Mouse (Mus musculus): Measurements from ENCODE around the gene Srrm4. TPM values are rescaled to one million over a fixed set of nuclear protein-coding genes. Genes with fewer than 3 reads are reported as not detected.

The Srrm4 gene
- total and polyA plus RNA-seq, 2 experiments from 2014 or later, result 0.93 to 1.1 TPM

DNA sequence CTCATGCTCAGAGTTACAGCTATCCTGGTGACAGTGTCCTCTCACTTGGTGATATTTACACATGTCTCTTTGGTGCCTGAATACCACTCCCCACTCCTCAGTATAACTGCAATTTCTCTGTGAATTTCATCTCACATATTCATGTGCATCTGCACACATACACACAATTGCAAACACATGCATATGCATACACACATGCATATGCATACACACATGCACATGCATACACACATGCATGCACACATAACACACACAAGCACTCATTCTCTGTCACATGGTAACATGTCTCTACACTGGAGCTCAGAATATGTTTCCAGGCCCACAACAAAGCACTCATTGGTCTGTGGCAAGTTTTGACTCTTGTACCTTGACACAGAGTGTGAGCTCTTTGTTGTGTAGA lies 39.0 kb downstream of the Srrm4 start:
- H3K9ac ChIP-seq (replicated peaks; ENCODE audit: low read depth, low read length), result no peak overlapping the region
- H3K27ac ChIP-seq (ENCODE audit: low read depth), result no peak overlapping the region
- H3K4me1 ChIP-seq (ENCODE audit: control insufficient read depth, insufficient read depth), result no peaks in the 10 kb centered on the region
- no peak overlapping the region for H3K4me3 ChIP-seq (ENCODE audit: low read depth, low read length)
- DNase-seq (ENCODE audit: low spot score) (no peak), ATAC-seq (ENCODE audit: insufficient read depth, low read depth) (no peak)
- H3K27me3 ChIP-seq (ENCODE audit: control insufficient read depth, insufficient read depth, low read length), result no peaks in the 10 kb centered on the region
- 0 out of 2 replicates have a peak, but pooled peaks cover 3% of the 10 kb centered on the region for H3K9me3 ChIP-seq (replicated peaks; ENCODE audit: control insufficient read depth, low read length)
- TF ChIP-seq EP300 (IDR thresholded peaks at IDR 0.05; ENCODE audit: low read depth) (no peak), CTCF (IDR thresholded peaks at IDR 0.05; ENCODE audit: low read depth) (no peak)
- H3K36me3 ChIP-seq (replicated peaks; ENCODE audit: control insufficient read depth, insufficient read depth, low read length), result no peaks in the 10 kb centered on the region
- H3K4me2 ChIP-seq (ENCODE audit: low read depth, low read length), result no peak overlapping the region

DNA sequence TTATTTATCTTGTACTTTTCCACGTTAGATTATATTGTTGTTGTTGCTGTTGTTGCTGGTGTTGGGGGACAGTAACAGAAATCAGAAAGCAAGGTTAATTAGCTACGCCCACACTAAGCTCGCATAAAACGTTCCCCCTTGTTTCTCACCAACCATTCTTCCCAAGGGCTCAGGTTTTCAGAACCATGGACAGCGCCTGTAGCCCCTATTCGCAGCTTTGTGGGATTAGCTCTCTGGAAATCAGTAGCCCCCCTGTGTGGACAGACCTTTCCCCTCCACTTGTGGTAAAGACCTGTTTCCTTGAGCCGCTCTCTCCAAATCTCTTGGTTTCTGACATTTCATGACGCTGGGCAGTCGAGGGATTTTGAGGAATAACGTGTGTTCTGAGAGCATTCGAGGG lies 45.9 kb downstream of the Srrm4 start:
- 26% methylated on average over 11 of the region's 11 CpGs for WGBS
- H3K36me3 ChIP-seq (replicated peaks; ENCODE audit: control insufficient read depth, insufficient read depth, low read length), result no peaks in the 10 kb centered on the region
- H3K4me3 ChIP-seq (ENCODE audit: low read depth, low read length), result no peak overlapping the region
- TF ChIP-seq EP300 (IDR thresholded peaks at IDR 0.05; ENCODE audit: low read depth) (no peak), CTCF (IDR thresholded peaks at IDR 0.05; ENCODE audit: low read depth) (no peak)
- H3K9me3 ChIP-seq (replicated peaks; ENCODE audit: control insufficient read depth, low read length), result 0 out of 2 replicates have a peak, but pooled peaks cover 3% of the 10 kb centered on the region
- ATAC-seq (ENCODE audit: insufficient read depth, low read depth) (no peak), DNase-seq (ENCODE audit: low spot score) (no peak)
- no peaks in the 10 kb centered on the region for H3K4me1 ChIP-seq (ENCODE audit: control insufficient read depth, insufficient read depth)
- H3K27ac ChIP-seq (ENCODE audit: low read depth), result no peak overlapping the region
- no peak overlapping the region for H3K4me2 ChIP-seq (ENCODE audit: low read depth, low read length)
- H3K9ac ChIP-seq (replicated peaks; ENCODE audit: low read depth, low read length), result no peak overlapping the region
- no peaks in the 10 kb centered on the region for H3K27me3 ChIP-seq (ENCODE audit: control insufficient read depth, insufficient read depth, low read length)

DNA sequence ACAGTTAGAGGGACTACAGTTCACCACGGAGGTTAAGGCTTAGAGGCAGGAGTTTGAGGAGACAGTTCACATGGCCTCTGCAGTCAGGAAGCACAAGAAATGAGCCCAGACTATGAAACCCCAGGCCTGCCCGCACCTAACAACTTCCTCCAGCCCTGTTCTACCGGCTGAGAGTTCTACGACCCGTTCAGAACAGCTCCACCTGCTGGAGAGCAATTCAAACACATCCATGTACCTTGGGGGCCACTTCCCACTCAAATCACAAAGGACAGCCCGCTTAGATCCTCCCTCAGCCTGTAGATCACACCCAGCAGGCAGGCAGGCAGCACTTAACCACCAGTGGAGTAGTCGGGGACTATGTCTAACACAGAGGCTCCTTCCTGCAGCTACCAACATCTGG lies 49.3 kb downstream of the Srrm4 start:
- TF ChIP-seq EP300 (IDR thresholded peaks at IDR 0.05; ENCODE audit: low read depth), result no peak
- no peak for TF ChIP-seq CTCF (IDR thresholded peaks at IDR 0.05; ENCODE audit: low read depth)

DNA sequence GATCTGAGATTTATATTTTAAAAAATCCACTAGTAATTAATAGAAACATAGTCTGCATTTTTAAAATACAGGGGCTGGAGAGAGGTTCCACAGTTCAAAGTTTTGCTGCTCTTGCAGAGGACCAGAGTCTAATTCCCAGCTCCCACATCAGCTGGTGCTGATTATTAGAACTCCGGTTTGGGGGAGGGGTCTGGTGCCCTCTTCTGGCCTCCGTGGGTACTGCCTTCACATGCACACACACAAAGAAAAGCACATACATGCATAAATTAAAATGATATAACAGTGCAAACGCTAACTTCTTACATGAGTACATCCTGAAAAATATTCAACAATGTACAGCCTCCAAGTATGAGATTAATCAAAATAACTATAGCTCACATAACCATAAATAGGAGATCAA lies 50.5 kb downstream of the Srrm4 start:
- H3K9ac ChIP-seq (replicated peaks; ENCODE audit: low read depth, low read length), result no peak overlapping the region
- no peak overlapping the region for H3K27ac ChIP-seq (ENCODE audit: low read depth)
- no peak overlapping the region for H3K4me3 ChIP-seq (ENCODE audit: low read depth, low read length)
- no peak for TF ChIP-seq EP300 (IDR thresholded peaks at IDR 0.05; ENCODE audit: low read depth)
- 81% methylated on average over 3 of the region's 3 CpGs for WGBS
- DNase-seq (ENCODE audit: low spot score) (no peak), ATAC-seq (ENCODE audit: insufficient read depth, low read depth) (no peak)
- no peaks in the 10 kb centered on the region for H3K9me3 ChIP-seq (replicated peaks; ENCODE audit: control insufficient read depth, low read length)
- H3K4me1 ChIP-seq (ENCODE audit: control insufficient read depth, insufficient read depth), result no peaks in the 10 kb centered on the region; the same call in 1 of the 2 replicates
- no peaks in the 10 kb centered on the region for H3K36me3 ChIP-seq (replicated peaks; ENCODE audit: control insufficient read depth, insufficient read depth, low read length)
- no peaks in the 10 kb centered on the region for H3K27me3 ChIP-seq (ENCODE audit: control insufficient read depth, insufficient read depth, low read length)
- no peak overlapping the region for H3K4me2 ChIP-seq (ENCODE audit: low read depth, low read length)

More for the DNA sequence above, 49.3 kb downstream of the Srrm4 start:
- no peak for ATAC-seq (ENCODE audit: insufficient read depth, low read depth)
- H3K27ac ChIP-seq (ENCODE audit: low read depth), result no peak overlapping the region
- no peak overlapping the region for H3K9ac ChIP-seq (replicated peaks; ENCODE audit: low read depth, low read length)
- WGBS, result 55% methylated on average over 7 of the region's 7 CpGs
- no peak overlapping the region for H3K4me2 ChIP-seq (ENCODE audit: low read depth, low read length)
- no peak overlapping the region for H3K4me3 ChIP-seq (ENCODE audit: low read depth, low read length)
- no peaks in the 10 kb centered on the region for H3K36me3 ChIP-seq (replicated peaks; ENCODE audit: control insufficient read depth, insufficient read depth, low read length)
- H3K27me3 ChIP-seq (ENCODE audit: control insufficient read depth, insufficient read depth, low read length), result no peaks in the 10 kb centered on the region
- no peaks in the 10 kb centered on the region; the same call in 1 of the 2 replicates for H3K4me1 ChIP-seq (ENCODE audit: control insufficient read depth, insufficient read depth)
- DNase-seq (ENCODE audit: low spot score), result no peak
- H3K9me3 ChIP-seq (replicated peaks; ENCODE audit: control insufficient read depth, low read length), result no peaks in the 10 kb centered on the region

DNA sequence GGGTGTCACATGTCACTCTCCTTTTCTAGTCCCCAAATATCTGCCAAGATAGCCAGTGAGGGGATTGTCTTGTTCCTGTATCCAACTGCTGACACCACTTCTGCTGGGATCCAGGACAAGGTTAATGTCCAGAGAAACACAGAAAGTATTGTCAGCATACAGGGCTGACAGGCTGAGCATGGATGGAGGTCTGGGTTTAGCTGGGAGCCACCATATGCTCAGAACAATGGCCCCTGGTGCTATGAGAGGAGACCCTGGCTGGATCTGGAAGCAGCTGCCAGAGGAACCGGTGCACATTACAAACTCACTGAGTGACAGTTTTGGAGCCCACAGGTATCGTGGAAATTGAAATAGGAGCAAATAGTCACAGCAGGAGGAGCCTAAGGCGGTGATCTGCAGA lies 52.3 kb downstream of the Srrm4 start:
- H3K9ac ChIP-seq (replicated peaks; ENCODE audit: low read depth, low read length), result no peak overlapping the region
- no peak for TF ChIP-seq EP300 (IDR thresholded peaks at IDR 0.05; ENCODE audit: low read depth)
- no peak for TF ChIP-seq CTCF (IDR thresholded peaks at IDR 0.05; ENCODE audit: low read depth)
- H3K4me1 ChIP-seq (ENCODE audit: control insufficient read depth, insufficient read depth), result no peaks in the 10 kb centered on the region; the same call in 1 of the 2 replicates
- no peaks in the 10 kb centered on the region for H3K27me3 ChIP-seq (ENCODE audit: control insufficient read depth, insufficient read depth, low read length)
- no peaks in the 10 kb centered on the region for H3K9me3 ChIP-seq (replicated peaks; ENCODE audit: control insufficient read depth, low read length)
- H3K4me2 ChIP-seq (ENCODE audit: low read depth, low read length), result 0 out of 2 replicates have a peak overlapping the region, but pooled peaks have one; percentile 8
- DNase-seq (ENCODE audit: low spot score), result no peak
- H3K4me3 ChIP-seq (ENCODE audit: low read depth, low read length), result no peak overlapping the region
- no peak overlapping the region for H3K27ac ChIP-seq (ENCODE audit: low read depth)
- no peak for ATAC-seq (ENCODE audit: insufficient read depth, low read depth)
- 17% methylated on average over 3 of the region's 3 CpGs for WGBS
- H3K36me3 ChIP-seq (replicated peaks; ENCODE audit: control insufficient read depth, insufficient read depth, low read length), result no peaks in the 10 kb centered on the region

DNA sequence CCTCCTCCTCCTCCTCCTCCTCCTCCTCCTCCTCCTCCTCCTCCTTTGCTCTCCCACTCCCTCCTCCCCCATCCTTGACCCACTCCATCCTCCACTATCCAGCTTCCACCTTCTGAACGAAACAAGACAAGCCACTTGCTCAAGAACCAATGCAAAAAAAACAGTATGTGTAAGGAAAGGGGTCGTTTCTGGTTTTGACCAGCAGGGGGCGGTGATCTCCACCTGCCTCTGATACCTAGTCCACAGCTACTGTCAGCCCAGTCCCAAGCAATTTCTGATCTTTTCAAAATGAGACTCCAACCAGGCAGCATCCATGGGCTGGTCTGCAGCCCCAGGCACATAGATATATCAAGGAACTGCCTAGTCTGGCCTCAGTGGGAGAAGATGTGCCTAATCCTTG lies 53.1 kb downstream of the Srrm4 start:
- Histone ChIP-seq H3K9ac (replicated peaks; ENCODE audit: low read depth, low read length) (no peak overlapping the region), H3K4me3 (ENCODE audit: low read depth, low read length) (no peak overlapping the region), H3K9me3 (replicated peaks; ENCODE audit: control insufficient read depth, low read length) (no peaks in the 10 kb centered on the region), H3K4me1 (ENCODE audit: control insufficient read depth, insufficient read depth) (no peaks in the 10 kb centered on the region; the same call in 1 of the 2 replicates), H3K27me3 (ENCODE audit: control insufficient read depth, insufficient read depth, low read length) (no peaks in the 10 kb centered on the region), H3K4me2 (ENCODE audit: low read depth, low read length) (no peak overlapping the region), H3K27ac (ENCODE audit: low read depth) (no peak overlapping the region), H3K36me3 (replicated peaks; ENCODE audit: control insufficient read depth, insufficient read depth, low read length) (no peaks in the 10 kb centered on the region)
- TF ChIP-seq CTCF (IDR thresholded peaks at IDR 0.05; ENCODE audit: low read depth) (no peak), EP300 (IDR thresholded peaks at IDR 0.05; ENCODE audit: low read depth) (no peak)
- no peak for ATAC-seq (ENCODE audit: insufficient read depth, low read depth)
- 73% methylated on average over 3 of the region's 3 CpGs for WGBS
- DNase-seq (ENCODE audit: low spot score), result no peak

Data from heart, postnatal 0 days (tissue).